Mouse (Mus musculus) thymus, adult 2 months (tissue): ENCODE data around the gene Plekha5.
"Not testable (repeated sequence)": the region's sequence is repeated elsewhere in the genome, so short reads cannot be mapped to it uniquely, and the experiment has no call there.

ENCODE experiments used
- CTCF ChIP-seq: fragments of 200-500 bp; IDR thresholded peaks from 2 replicates; pipeline ENCODE4 v1.5.1; 2012; ENCODE audit warnings: mild to moderate bottlenecking, control low read depth, low read length, moderate library complexity, borderline replicate concordance; ENCODE audit not compliant: control insufficient read depth, poor library complexity, insufficient read depth; ENCODE audit errors: extremely low read depth
- POLR2A ChIP-seq: fragments of 200-500 bp; IDR thresholded peaks from 2 replicates; pipeline ENCODE4 v1.6.1; 2012; ENCODE audit warnings: mild to moderate bottlenecking, low read length, control low read depth, moderate library complexity; ENCODE audit not compliant: control insufficient read depth, poor library complexity, insufficient read depth; ENCODE audit errors: extremely low read depth

GRCm38 (mm10) chr6:140605173-140605572, 181.3 kb downstream of the Plekha5 start:
- not testable (repeated sequence) for TF ChIP-seq CTCF, POLR2A
